8 mouse cellular contexts compared by ENCODE assay signal in genomic region chr17:43952219-43952618, GRCm38 (mm10).
DNase-seq lines count a peak whose midpoint lies in the region; ATAC-seq lines count a peak whose summit lies in the region.

No protein-coding gene starts in this region.

- no peak overlapping the region for H3K4me3 ChIP-seq in limb, embryonic 12.5 days (replicated peaks)
- H3K4me3 ChIP-seq in limb, embryonic 10.5 days = no peak overlapping the region
- H3K4me3 ChIP-seq in embryonic facial prominence, embryonic 13.5 days = no peak overlapping the region; the same call in 1 of the 2 replicates
- H3K4me3 ChIP-seq in hindbrain, embryonic 15.5 days = peak overlapping the region; percentile 47

- peaks cover 12% of the 10 kb centered on the region; the same call in 1 of the 2 replicates for H3K4me1 ChIP-seq in limb, embryonic 12.5 days (replicated peaks)
- H3K4me1 ChIP-seq in limb, embryonic 10.5 days = peaks cover 13% of the 10 kb centered on the region
- H3K4me1 ChIP-seq in embryonic facial prominence, embryonic 13.5 days = peaks cover 16% of the 10 kb centered on the region
- H3K4me1 ChIP-seq in hindbrain, embryonic 15.5 days (replicated peaks) = peaks cover 19% of the 10 kb centered on the region

- H3K9me3 ChIP-seq in limb, embryonic 12.5 days = no peaks in the 10 kb centered on the region
- H3K9me3 ChIP-seq in limb, embryonic 10.5 days (replicated peaks) = no peaks in the 10 kb centered on the region
- no peaks in the 10 kb centered on the region for H3K9me3 ChIP-seq in embryonic facial prominence, embryonic 13.5 days
- no peaks in the 10 kb centered on the region for H3K9me3 ChIP-seq in hindbrain, embryonic 15.5 days

- 37% methylated on average over 5 of the region's 5 CpGs for WGBS in limb, embryonic 12.5 days
- WGBS in limb, embryonic 10.5 days = 36% methylated on average over 5 of the region's 5 CpGs
- WGBS in embryonic facial prominence, embryonic 13.5 days = 35% methylated on average over 5 of the region's 5 CpGs
- WGBS in hindbrain, embryonic 15.5 days = 7% methylated on average over 5 of the region's 5 CpGs

- no peak overlapping the region for H3K9ac ChIP-seq in limb, embryonic 12.5 days (replicated peaks)
- H3K9ac ChIP-seq in embryonic facial prominence, embryonic 13.5 days = no peak overlapping the region
- H3K9ac ChIP-seq in hindbrain, embryonic 15.5 days = peak overlapping the region; percentile 59

- no peaks in the 10 kb centered on the region for H3K27me3 ChIP-seq in limb, embryonic 12.5 days
- no peaks in the 10 kb centered on the region for H3K27me3 ChIP-seq in limb, embryonic 10.5 days (ENCODE audit: low read depth, poor library complexity, severe bottlenecking)
- peaks cover 4% of the 10 kb centered on the region; the same call in 1 of the 2 replicates for H3K27me3 ChIP-seq in embryonic facial prominence, embryonic 13.5 days
- no peaks in the 10 kb centered on the region for H3K27me3 ChIP-seq in hindbrain, embryonic 15.5 days

- no peak for DNase-seq in limb, embryonic 10.5 days (ENCODE audit: low spot score)
- peak; percentile 53 for DNase-seq in retina, embryonic 14.5 days (ENCODE audit: low spot score)
- DNase-seq in left cerebral cortex, adult 18-20 months (ENCODE audit: low spot score in 2 of 2) = no peak
- no peak for DNase-seq in gastrocnemius, postnatal 10 days
- no peak for DNase-seq in left cerebral cortex, postnatal 36 days (ENCODE audit: low spot score in 2 of 2)

- H3K36me3 ChIP-seq in limb, embryonic 12.5 days = no peaks in the 10 kb centered on the region
- no peaks in the 10 kb centered on the region for H3K36me3 ChIP-seq in limb, embryonic 10.5 days
- H3K36me3 ChIP-seq in embryonic facial prominence, embryonic 13.5 days = no peaks in the 10 kb centered on the region
- H3K36me3 ChIP-seq in hindbrain, embryonic 15.5 days = no peaks in the 10 kb centered on the region

- no peak for ATAC-seq in limb, embryonic 12.5 days (ENCODE audit: insufficient number of reproducible peaks, insufficient read depth, low FRiP score, low TSS enrichment, low read depth)
- no peak for ATAC-seq in embryonic facial prominence, embryonic 13.5 days (ENCODE audit: insufficient number of reproducible peaks, insufficient read depth, low FRiP score, low TSS enrichment, low read depth)
- ATAC-seq in hindbrain, embryonic 15.5 days (ENCODE audit: low FRiP score, low read depth) = peak; percentile 39

- H3K27ac ChIP-seq in limb, embryonic 12.5 days = no peak overlapping the region
- no peak overlapping the region for H3K27ac ChIP-seq in limb, embryonic 10.5 days
- H3K27ac ChIP-seq in embryonic facial prominence, embryonic 13.5 days = peak overlapping the region; percentile 23; the same call in 1 of the 2 replicates
- H3K27ac ChIP-seq in hindbrain, embryonic 15.5 days (replicated peaks) = peak overlapping the region; percentile 87

- peak overlapping the region; percentile 53 for H3K4me2 ChIP-seq in limb, embryonic 12.5 days
- peak overlapping the region; percentile 56 for H3K4me2 ChIP-seq in embryonic facial prominence, embryonic 13.5 days
- peak overlapping the region; percentile 74 for H3K4me2 ChIP-seq in hindbrain, embryonic 15.5 days

- intact Hi-C loops in left cerebral cortex, postnatal 36 days (cut with DNase I) = loop anchor here (5.0 kb wide), 1 partner anchor 75 kb away; no protein-coding TSS in a partner anchor

Comparison
In these comparisons a context has a peak if more than half of its experiments do, and no peak if none do; other contexts are left out.
1. H3K27ac ChIP-seq: peak in embryonic facial prominence, embryonic 13.5 days (single experiment) and hindbrain, embryonic 15.5 days (single experiment); none in limb, embryonic 12.5 days (single experiment) and limb, embryonic 10.5 days (single experiment).
2. Peak in every context shown above with its lines, with median percentiles within 50 percentile points of each other: H3K4me2 ChIP-seq.